Mouse (Mus musculus) small intestine, adult 2 months (tissue): ENCODE measurements at regions not wholly inside any gene's neighbourhood (a gene's known extent, or its start where the extent isn't known, plus 50 kb on each side); places are given as distances from the start of the nearest gene placed in this dataset.

Experiments used
- H3K27ac ChIP-seq: fragments of 200-500 bp; 2 replicates; pipeline ENCODE4 v1.5.1; 2012; ENCODE audit warnings: low read depth, low read length, control low read depth, inconsistent platforms; ENCODE audit not compliant: insufficient read depth
- H3K27me3 ChIP-seq: fragments of 200-500 bp; 2 replicates; pipeline ENCODE4 v1.6.1; 2012; ENCODE audit warnings: mild to moderate bottlenecking, moderate library complexity, low read length, inconsistent platforms; ENCODE audit not compliant: control insufficient read depth, insufficient read depth
- H3K36me3 ChIP-seq: fragments of 200-500 bp; 2 replicates; pipeline ENCODE4 v1.6.1; 2012; ENCODE audit warnings: mild to moderate bottlenecking, low read length, control low read depth, inconsistent platforms; ENCODE audit not compliant: control insufficient read depth, insufficient read depth
- H3K4me1 ChIP-seq: fragments of 200-500 bp; 2 replicates; pipeline ENCODE4 v1.6.1; 2012; ENCODE audit warnings: low read length, inconsistent platforms, mixed read lengths; ENCODE audit not compliant: control insufficient read depth, insufficient read depth, insufficient read length
- H3K4me3 ChIP-seq: fragments of 200-500 bp; 2 replicates; pipeline ENCODE4 v1.5.1; 2012; ENCODE audit warnings: low read depth, mild to moderate bottlenecking, control low read depth, inconsistent platforms, low read length, moderate library complexity
- CTCF ChIP-seq: fragments of 200-500 bp; IDR thresholded peaks from 2 replicates; pipeline ENCODE4 v1.5.1; 2012; ENCODE audit warnings: low read depth, mild to moderate bottlenecking, control low read depth, inconsistent platforms, low read length, moderate library complexity, mixed read lengths; ENCODE audit not compliant: insufficient replicate concordance, insufficient read length; ENCODE audit errors: extremely low read depth
- POLR2A ChIP-seq: fragments of 200-500 bp; IDR thresholded peaks from 2 replicates; pipeline ENCODE4 v1.6.1; 2012; ENCODE audit warnings: low read depth, mild to moderate bottlenecking, control low read depth, inconsistent platforms, low read length, moderate library complexity
- WGBS: fragments of 180-500 bp; shearing (Covaris S2); methylation state at CpG from one replicate; pipeline ENCODE4 v1.1.7; 2018; 5-methylcytosine and 5-hydroxymethylcytosine counted together

- H3K27me3 ChIP-seq, result no peaks in the 10 kb centered on the region
- TF ChIP-seq POLR2A (no peak), CTCF (no peak)
- 46% methylated on average over 3 of the region's 3 CpGs for WGBS
- no peaks in the 10 kb centered on the region for H3K36me3 ChIP-seq
- H3K27ac ChIP-seq, result no peak overlapping the region
- H3K4me1 ChIP-seq, result no peaks in the 10 kb centered on the region
- no peak overlapping the region for H3K4me3 ChIP-seq
Observed at GRCm38 (mm10) chr1:73531831-73532230, 516.1 kb upstream of the Tnp1 start.

GRCm38 (mm10) chr1:73530326-73530725 is 514.6 kb upstream of the Tnp1 start:
- Histone ChIP-seq H3K36me3 (no peaks in the 10 kb centered on the region), H3K27ac (no peak overlapping the region), H3K27me3 (no peaks in the 10 kb centered on the region), H3K4me1 (no peaks in the 10 kb centered on the region), H3K4me3 (no peak overlapping the region)
- WGBS, result 52% methylated on average over 2 of the region's 2 CpGs
- no peak for TF ChIP-seq CTCF
- no peak for TF ChIP-seq POLR2A

- no peak overlapping the region for H3K4me3 ChIP-seq
- no peak for TF ChIP-seq CTCF
- no peak for TF ChIP-seq POLR2A
- H3K27ac ChIP-seq, result no peak overlapping the region
Observed at GRCm38 (mm10) chr1:73528623-73529022, 512.9 kb upstream of the Tnp1 start.

GRCm38 (mm10) chr1:73516441-73516840 is 500.7 kb upstream of the Tnp1 start:
- H3K27ac ChIP-seq, result no peak overlapping the region
- no peaks in the 10 kb centered on the region for H3K36me3 ChIP-seq
- 81% methylated on average over 8 of the region's 8 CpGs for WGBS
- TF ChIP-seq CTCF, result no peak
- H3K27me3 ChIP-seq, result no peaks in the 10 kb centered on the region
- H3K4me3 ChIP-seq, result no peak overlapping the region
- no peaks in the 10 kb centered on the region for H3K4me1 ChIP-seq

More at GRCm38 (mm10) chr1:73528623-73529022, 512.9 kb upstream of the Tnp1 start:
- no peaks in the 10 kb centered on the region for H3K27me3 ChIP-seq
- H3K36me3 ChIP-seq, result no peaks in the 10 kb centered on the region
- WGBS, result 59% methylated on average over 1 of the region's 1 CpGs
- H3K4me1 ChIP-seq, result no peaks in the 10 kb centered on the region

- H3K27ac ChIP-seq, result no peak overlapping the region
- H3K36me3 ChIP-seq, result no peaks in the 10 kb centered on the region
- TF ChIP-seq CTCF (no peak), POLR2A (no peak)
- no peak overlapping the region for H3K4me3 ChIP-seq
- H3K4me1 ChIP-seq, result no peaks in the 10 kb centered on the region
- no peaks in the 10 kb centered on the region for H3K27me3 ChIP-seq
- 82% methylated on average over 5 of the region's 5 CpGs for WGBS
Observed at GRCm38 (mm10) chr1:73515781-73516180, 500.1 kb upstream of the Tnp1 start.

- H3K4me3 ChIP-seq, result no peak overlapping the region
- no peaks in the 10 kb centered on the region for H3K27me3 ChIP-seq
- WGBS, result 36% methylated on average over 5 of the region's 5 CpGs
- no peaks in the 10 kb centered on the region for H3K4me1 ChIP-seq
- no peaks in the 10 kb centered on the region for H3K36me3 ChIP-seq
- H3K27ac ChIP-seq, result no peak overlapping the region
- TF ChIP-seq POLR2A, result no peak
- no peak for TF ChIP-seq CTCF
Observed at GRCm38 (mm10) chr1:73513822-73514221, 498.1 kb upstream of the Tnp1 start.

GRCm38 (mm10) chr1:73512836-73513235 is 497.1 kb upstream of the Tnp1 start:
- Histone ChIP-seq H3K4me3 (no peak overlapping the region), H3K36me3 (no peaks in the 10 kb centered on the region), H3K27me3 (no peaks in the 10 kb centered on the region), H3K4me1 (no peaks in the 10 kb centered on the region), H3K27ac (no peak overlapping the region)
- WGBS, result 99% methylated on average over 2 of the region's 2 CpGs
- no peak for TF ChIP-seq POLR2A
- no peak for TF ChIP-seq CTCF

- Histone ChIP-seq H3K4me1 (no peaks in the 10 kb centered on the region), H3K36me3 (no peaks in the 10 kb centered on the region), H3K27me3 (no peaks in the 10 kb centered on the region), H3K27ac (no peak overlapping the region), H3K4me3 (no peak overlapping the region)
- WGBS, result 57% methylated on average over 10 of the region's 10 CpGs
- no peak for TF ChIP-seq POLR2A
Observed at GRCm38 (mm10) chr1:73507071-73507754, 491.5 kb upstream of the Tnp1 start.
